23 mouse cellular contexts compared by ENCODE assay signal in the genomic region with DNA sequence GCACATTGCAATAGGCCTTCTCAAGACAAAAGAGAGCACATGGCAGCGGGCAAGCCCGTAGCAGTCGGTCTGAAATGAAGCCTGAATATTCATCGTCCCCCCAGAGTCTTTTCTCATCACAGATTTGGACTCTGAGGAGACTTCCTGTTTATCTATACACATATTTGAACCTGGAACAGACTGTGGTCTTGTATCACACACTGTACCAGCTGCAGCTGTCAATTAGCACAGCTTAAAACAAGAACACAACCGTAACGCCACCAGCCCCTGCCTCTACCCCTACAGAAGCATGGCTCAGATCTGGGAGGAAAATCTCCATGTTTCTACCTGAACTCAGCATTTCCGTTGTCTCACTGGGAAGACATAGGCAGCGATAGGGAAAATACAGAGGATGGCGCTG.
A peak's percentile ranks its signal among the peaks of the same experiment; 100 is the strongest.
DNase-seq lines count a peak whose midpoint lies in the region; ATAC-seq and TF ChIP-seq lines count a peak whose summit lies in the region.
"Had no signal": no experiment of that assay in that cellular context is flagged by ENCODE, and none has a peak within 500 bp of the region (broad histone marks: within the 10 kb centered on the region; RNA-seq: fewer than 3 reads in every experiment).

No protein-coding gene starts in this region.

- no peak overlapping the region for H3K4me3 ChIP-seq in hindbrain, embryonic 14.5 days (replicated peaks; ENCODE audit: low read length)
- H3K4me3 ChIP-seq in hindbrain, postnatal 0 days (ENCODE audit: low read length), result no peak overlapping the region
- no peak overlapping the region for H3K4me3 ChIP-seq in forebrain, postnatal 0 days (ENCODE audit: low read depth, low read length)
- H3K4me3 ChIP-seq: embryonic facial prominence, embryonic 13.5 days; hindbrain, embryonic 12.5 days; kidney, embryonic 15.5 days; limb, embryonic 13.5 days had no signal

- H3K36me3 ChIP-seq in hindbrain, embryonic 14.5 days (replicated peaks; ENCODE audit: control insufficient read depth, insufficient read depth), result no peaks in the 10 kb centered on the region
- H3K36me3 ChIP-seq in hindbrain, postnatal 0 days (ENCODE audit: insufficient read depth, low read length), result no peaks in the 10 kb centered on the region
- no peaks in the 10 kb centered on the region for H3K36me3 ChIP-seq in forebrain, postnatal 0 days (ENCODE audit: insufficient read depth)
- H3K36me3 ChIP-seq: embryonic facial prominence, embryonic 13.5 days; hindbrain, embryonic 12.5 days; kidney, embryonic 15.5 days; limb, embryonic 13.5 days had no signal

- DNase-seq in hindbrain, embryonic 14.5 days (ENCODE audit: low spot score), result no peak
- DNase-seq in hindbrain, postnatal 0 days (ENCODE audit: low spot score), result no peak
- DNase-seq in brain, embryonic 14.5 days (ENCODE audit: low read depth), result peak; percentile 59
- no peak for DNase-seq in forebrain, postnatal 0 days
- peak; percentile 41 to 57 for DNase-seq in thymus, postnatal 36 days
- DNase-seq in cerebellum, adult 11-12 months, result no peak
- no peak for DNase-seq in adrenal gland, postnatal 25 days
- DNase-seq: adrenal gland, adult 8-10 months; B cell, adult 2 months; cerebellum, adult 11 months; cerebellum, adult 9-11 months; gastrocnemius, postnatal 14 days; heart, postnatal 14 days; kidney, adult 18-20 months; kidney, postnatal 25 days; lung, postnatal 10 days; midbrain, embryonic 14.5 days had no signal

- H3K27ac ChIP-seq in hindbrain, embryonic 14.5 days, result no peak overlapping the region
- no peak overlapping the region for H3K27ac ChIP-seq in hindbrain, postnatal 0 days
- peak overlapping the region; percentile 45; the same call in 1 of the 2 replicates for H3K27ac ChIP-seq in forebrain, postnatal 0 days (ENCODE audit: low read depth, low read length)
- H3K27ac ChIP-seq: embryonic facial prominence, embryonic 13.5 days; hindbrain, embryonic 12.5 days; kidney, embryonic 15.5 days; limb, embryonic 13.5 days had no signal

- no peaks in the 10 kb centered on the region for H3K4me1 ChIP-seq in hindbrain, embryonic 14.5 days (replicated peaks; ENCODE audit: control insufficient read depth, insufficient read depth, low read length)
- H3K4me1 ChIP-seq in hindbrain, postnatal 0 days (ENCODE audit: insufficient read depth, low read length), result no peaks in the 10 kb centered on the region
- no peaks in the 10 kb centered on the region for H3K4me1 ChIP-seq in forebrain, postnatal 0 days (ENCODE audit: insufficient read depth)
- H3K4me1 ChIP-seq: embryonic facial prominence, embryonic 13.5 days; hindbrain, embryonic 12.5 days; kidney, embryonic 15.5 days; limb, embryonic 13.5 days had no signal

- H3K27me3 ChIP-seq in hindbrain, embryonic 14.5 days (ENCODE audit: control insufficient read depth, insufficient read depth, low read length), result no peaks in the 10 kb centered on the region
- no peaks in the 10 kb centered on the region for H3K27me3 ChIP-seq in hindbrain, postnatal 0 days (ENCODE audit: insufficient read depth, low read length)
- H3K27me3 ChIP-seq in forebrain, postnatal 0 days (ENCODE audit: insufficient read depth, low read length), result no peaks in the 10 kb centered on the region
- H3K27me3 ChIP-seq: CH12.LX; embryonic facial prominence, embryonic 13.5 days; hindbrain, embryonic 12.5 days; kidney, embryonic 15.5 days; limb, embryonic 13.5 days had no signal

- TF ChIP-seq CTCF in hindbrain, postnatal 0 days (IDR thresholded peaks at IDR 0.05; ENCODE audit: low read depth), result no peak
- TF ChIP-seq CTCF in brain, embryonic 14.5 days (IDR thresholded peaks at IDR 0.05; ENCODE audit: borderline replicate concordance, extremely low read depth, insufficient read depth, insufficient read length), result no peak
- no peak for TF ChIP-seq CTCF in forebrain, postnatal 0 days (IDR thresholded peaks at IDR 0.05; ENCODE audit: low read depth)

- H3K9me3 ChIP-seq in hindbrain, embryonic 14.5 days (ENCODE audit: control insufficient read depth, low read length), result no peaks in the 10 kb centered on the region
- H3K9me3 ChIP-seq in hindbrain, postnatal 0 days (ENCODE audit: low read length), result no peaks in the 10 kb centered on the region
- H3K9me3 ChIP-seq in forebrain, postnatal 0 days (ENCODE audit: low read length), result no peaks in the 10 kb centered on the region
- H3K9me3 ChIP-seq: embryonic facial prominence, embryonic 13.5 days; hindbrain, embryonic 12.5 days; kidney, embryonic 15.5 days; limb, embryonic 13.5 days had no signal

- no peak for TF ChIP-seq POLR2A in brain, embryonic 14.5 days (IDR thresholded peaks at IDR 0.05; ENCODE audit: borderline replicate concordance, extremely low read depth, insufficient read depth, insufficient read length, poor library complexity, severe bottlenecking)

- H3K4me2 ChIP-seq in hindbrain, embryonic 14.5 days (replicated peaks), result no peak overlapping the region
- no peak overlapping the region for H3K4me2 ChIP-seq in hindbrain, postnatal 0 days (ENCODE audit: low read depth, low read length)
- H3K4me2 ChIP-seq in forebrain, postnatal 0 days (ENCODE audit: low read depth), result no peak overlapping the region
- H3K4me2 ChIP-seq: embryonic facial prominence, embryonic 13.5 days; hindbrain, embryonic 12.5 days; kidney, embryonic 15.5 days; limb, embryonic 13.5 days; liver, embryonic 11.5 days had no signal

- 79% methylated on average over 9 of the region's 9 CpGs for WGBS in hindbrain, embryonic 14.5 days
- WGBS in hindbrain, postnatal 0 days, result 64% methylated on average over 9 of the region's 9 CpGs
- WGBS in forebrain, postnatal 0 days, result 53% methylated on average over 9 of the region's 9 CpGs

- H3K9ac ChIP-seq in hindbrain, embryonic 14.5 days, result no peak overlapping the region
- no peak overlapping the region for H3K9ac ChIP-seq in hindbrain, postnatal 0 days (replicated peaks; ENCODE audit: low read length)
- no peak overlapping the region for H3K9ac ChIP-seq in forebrain, postnatal 0 days
- H3K9ac ChIP-seq: embryonic facial prominence, embryonic 13.5 days; hindbrain, embryonic 12.5 days; kidney, embryonic 15.5 days; limb, embryonic 13.5 days had no signal

- ATAC-seq in hindbrain, embryonic 14.5 days (ENCODE audit: low FRiP score), result peak; percentile 37; the same call in 1 of the 2 replicates
- no peak for ATAC-seq in hindbrain, postnatal 0 days
- peak; percentile 50 for ATAC-seq in forebrain, postnatal 0 days

Comparison
In these comparisons a context has a peak if more than half of its experiments do, and no peak if none do; other contexts are left out.
1. DNase-seq: peak in brain, embryonic 14.5 days (single experiment) and thymus, postnatal 36 days (2 of 2); none in hindbrain, embryonic 14.5 days (single experiment), hindbrain, postnatal 0 days (single experiment), forebrain, postnatal 0 days (single experiment), cerebellum, adult 11-12 months (single experiment) and adrenal gland, postnatal 25 days (single experiment).